Mouse (Mus musculus) urinary bladder, adult 2 months (tissue): ENCODE measurements around the gene Kif12. TPM values are rescaled to one million over a fixed set of nuclear protein-coding genes. Genes with fewer than 3 reads are reported as not detected.

ENCODE experiments used
- DNase-seq: peaks from one replicate; pipeline ENCODE4 v3.0.0; 2022; ENCODE audit warnings: low spot score
- polyA plus RNA-seq: library from polyadenylated mRNA; depleted of rRNA; stranded (reverse); fragments of >200 nt; gene quantifications from 2 replicates; pipeline ENCODE4 v1.2.3, GENCODE M21; 2012; rRNA removed

Kif12 gene
- polyA plus RNA-seq, 1 experiment: not detected

DNA sequence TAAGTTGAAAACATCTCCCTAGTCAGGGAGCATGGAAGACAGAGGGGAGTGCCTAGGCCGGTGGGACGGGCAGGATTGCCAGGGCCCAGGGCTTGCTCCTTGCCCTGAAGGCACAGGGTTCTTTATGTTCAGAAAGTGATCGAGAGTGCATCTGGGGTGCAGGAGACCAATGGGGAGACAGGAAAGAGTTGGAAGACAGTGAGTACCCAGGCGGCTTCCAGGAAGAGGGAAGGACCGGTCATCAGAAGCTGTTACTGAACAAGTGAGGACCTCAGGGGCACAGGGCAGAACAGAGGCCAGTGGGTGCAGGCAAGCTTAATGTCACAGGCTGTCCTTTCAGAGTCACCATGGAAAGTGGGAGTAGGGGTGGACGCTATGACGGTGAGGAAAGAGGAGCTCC is 13.7 kb downstream of the Kif12 start:
- DNase-seq: no peak

DNA sequence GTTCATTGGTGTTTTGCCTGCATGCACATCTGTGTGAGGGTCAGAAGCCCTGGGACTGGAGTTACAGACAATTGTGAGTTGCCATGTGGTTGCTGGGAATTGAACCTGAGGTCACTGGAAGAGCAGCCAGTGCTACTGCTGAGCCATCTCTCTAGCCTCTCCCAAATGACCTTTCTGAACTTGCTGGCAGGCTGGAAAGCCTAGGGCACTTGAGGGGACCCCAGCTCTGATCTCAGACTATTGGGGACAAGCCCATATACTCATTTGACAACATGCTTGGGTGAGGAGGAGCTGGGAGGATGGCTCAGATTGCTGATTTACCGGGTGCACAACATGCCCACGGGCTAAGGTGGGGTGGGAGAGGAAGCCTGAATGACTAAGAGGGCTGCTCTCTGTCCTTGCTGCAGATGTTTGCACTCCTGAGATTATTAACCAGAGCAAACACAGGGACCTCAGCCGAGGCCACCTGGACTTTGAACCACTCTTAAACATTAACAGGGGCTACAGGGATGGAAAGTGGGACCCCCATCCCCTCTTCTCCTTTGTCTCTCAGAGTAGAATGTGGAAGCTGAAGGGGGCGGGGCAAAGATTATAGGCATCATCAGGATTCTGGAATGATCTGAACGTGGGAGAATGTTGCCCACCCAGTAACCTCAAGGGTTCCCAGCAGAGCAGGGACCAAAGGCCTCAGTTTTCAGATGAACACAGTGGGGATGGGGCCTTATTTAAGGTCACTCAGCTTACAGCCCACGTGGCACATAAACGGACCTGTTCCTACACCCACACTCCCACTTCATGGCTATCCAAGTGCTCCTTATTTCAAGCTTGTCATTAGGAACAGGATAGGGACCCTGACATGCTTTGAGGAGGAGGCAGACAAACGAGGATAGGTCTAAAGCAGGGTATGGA is 15.0 kb downstream of the Kif12 start:
- no peak for DNase-seq

DNA sequence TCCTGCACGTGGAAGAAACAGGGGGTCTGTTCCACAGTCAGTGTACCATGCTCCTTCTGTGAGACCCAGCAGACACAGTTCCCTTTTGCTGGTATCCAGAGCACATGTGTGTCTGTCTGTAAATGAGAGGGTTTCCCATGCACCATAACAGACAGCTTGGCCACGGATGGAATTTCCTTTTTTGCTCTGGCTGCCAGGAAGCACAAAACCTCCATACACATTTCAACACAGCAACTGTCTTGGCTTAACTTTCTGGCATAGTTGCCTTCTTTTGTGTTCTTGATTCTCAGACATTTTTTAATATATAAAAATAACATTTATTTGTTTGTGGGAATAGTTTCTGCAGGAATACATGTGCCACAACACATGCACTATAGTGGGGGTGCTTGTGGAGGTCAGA is 16.3 kb downstream of the Kif12 start:
- DNase-seq: no peak

DNA sequence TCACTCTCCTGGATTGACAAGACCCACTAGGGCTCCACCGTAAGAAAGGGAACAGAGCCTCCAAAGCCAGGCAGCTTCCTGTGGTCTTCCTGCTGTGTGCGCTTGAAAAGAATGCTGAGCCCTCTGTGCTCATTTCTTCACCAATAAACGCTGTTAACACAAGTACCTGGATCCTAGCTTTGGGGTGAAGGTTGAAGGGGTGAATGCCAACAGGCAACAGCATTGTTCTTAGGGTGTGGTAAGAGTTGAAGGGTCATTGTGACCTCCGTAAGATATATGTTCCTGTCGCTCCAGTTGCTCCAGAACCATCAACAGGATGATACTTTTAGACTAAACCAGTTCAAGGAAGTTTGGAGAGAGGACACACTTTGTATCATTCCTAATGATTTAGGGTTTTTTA is 17.2 kb downstream of the Kif12 start, which contains the start of gene Ambp:
Gene Ambp (minus strand): TSS at position 101 of the 400 bp plus-strand sequence.
- no peak for DNase-seq

DNA sequence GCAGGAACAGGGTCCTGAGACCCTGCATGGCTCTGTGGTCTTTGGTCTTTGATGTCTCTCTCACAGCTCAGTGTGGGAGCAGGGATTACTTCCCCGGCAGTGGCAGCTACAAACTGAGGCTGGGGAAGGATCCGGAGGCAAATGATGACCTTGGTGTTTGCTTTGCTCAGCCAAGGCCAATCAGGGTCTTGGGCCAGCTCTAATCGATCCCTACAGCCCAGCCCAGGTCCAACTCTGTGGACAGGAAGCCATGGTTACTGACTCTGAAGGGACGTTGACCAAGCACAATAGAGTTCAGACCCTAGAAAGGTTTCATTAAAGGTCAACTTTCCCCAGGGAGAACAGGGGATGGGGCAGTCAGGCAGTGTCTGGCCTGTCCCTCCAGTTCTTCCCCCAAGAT is 17.9 kb downstream of the Kif12 start:
- DNase-seq: no peak

DNA sequence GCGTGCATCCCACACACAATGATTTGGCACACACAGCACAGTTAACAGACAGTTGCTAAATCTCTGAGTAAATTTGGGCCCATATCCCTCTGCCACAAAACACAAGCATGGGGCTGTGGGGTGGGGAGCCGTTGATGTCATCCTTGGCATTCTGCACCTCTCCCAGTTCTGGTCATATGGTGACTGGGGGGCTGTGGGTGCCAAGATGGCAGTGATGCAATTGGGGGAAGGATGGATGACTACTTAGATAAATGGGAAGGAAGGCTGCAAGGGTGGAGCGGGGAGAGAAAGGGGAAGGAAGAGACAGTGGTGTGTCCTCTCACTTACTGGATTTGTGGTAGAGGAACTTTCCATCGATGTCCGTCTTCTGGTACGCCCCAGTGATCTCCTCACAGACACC is 20.8 kb downstream of the Kif12 start:
- DNase-seq: no peak

DNA sequence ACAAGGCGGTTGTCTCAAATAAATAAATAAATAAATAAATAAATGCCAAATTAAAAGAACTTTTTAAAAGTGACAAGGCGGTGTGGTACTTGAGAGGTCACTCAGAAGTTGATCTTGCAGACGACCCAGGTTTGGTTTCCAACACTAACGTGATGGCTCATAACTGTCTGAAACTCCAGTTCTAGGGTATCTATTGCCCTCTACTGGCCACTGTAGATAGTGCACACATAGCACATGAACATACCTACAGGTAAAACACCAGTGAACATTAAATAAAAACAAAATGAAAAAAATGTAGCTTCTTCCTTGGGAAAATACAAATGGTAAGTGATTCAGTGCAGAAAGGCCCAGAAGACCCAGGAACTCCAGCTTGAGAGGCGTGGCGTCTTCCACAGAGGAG is 24.7 kb downstream of the Kif12 start:
- no peak for DNase-seq

DNA sequence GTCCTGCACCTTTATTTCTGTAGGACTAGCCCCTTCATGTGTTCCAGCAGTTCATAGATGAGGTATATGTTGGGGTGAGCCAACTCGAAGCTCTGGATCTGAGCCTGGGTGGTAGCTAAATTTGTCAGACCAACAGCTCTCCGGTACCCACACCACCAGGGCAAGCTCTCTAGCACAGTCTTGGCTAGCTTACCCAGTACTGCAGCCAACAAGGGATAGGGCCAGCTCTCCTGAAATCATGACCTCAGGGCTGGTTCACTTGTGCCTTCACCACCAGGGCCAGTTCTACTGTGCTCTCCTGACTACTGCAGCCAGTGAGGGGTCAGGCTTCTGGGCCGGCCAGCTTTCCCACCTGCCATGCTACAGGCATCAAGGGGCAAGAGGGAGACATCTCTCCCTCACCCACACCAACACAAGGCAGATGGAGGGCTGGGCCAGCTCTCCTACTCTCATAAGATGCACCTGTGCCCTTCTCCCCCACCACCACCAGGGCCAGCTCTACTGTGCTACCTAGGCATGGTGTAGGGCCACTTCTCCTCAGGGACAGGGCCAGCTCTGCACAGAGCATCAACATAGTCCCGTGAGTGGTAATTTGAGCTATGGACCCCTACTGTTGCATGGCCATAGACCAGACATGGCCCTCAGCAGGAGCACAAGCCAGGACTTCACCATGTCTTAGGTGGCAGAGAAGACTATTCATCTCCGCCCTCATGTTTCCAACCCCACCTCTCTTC is 41.9 kb downstream of the Kif12 start:
- DNase-seq: no peak

DNA sequence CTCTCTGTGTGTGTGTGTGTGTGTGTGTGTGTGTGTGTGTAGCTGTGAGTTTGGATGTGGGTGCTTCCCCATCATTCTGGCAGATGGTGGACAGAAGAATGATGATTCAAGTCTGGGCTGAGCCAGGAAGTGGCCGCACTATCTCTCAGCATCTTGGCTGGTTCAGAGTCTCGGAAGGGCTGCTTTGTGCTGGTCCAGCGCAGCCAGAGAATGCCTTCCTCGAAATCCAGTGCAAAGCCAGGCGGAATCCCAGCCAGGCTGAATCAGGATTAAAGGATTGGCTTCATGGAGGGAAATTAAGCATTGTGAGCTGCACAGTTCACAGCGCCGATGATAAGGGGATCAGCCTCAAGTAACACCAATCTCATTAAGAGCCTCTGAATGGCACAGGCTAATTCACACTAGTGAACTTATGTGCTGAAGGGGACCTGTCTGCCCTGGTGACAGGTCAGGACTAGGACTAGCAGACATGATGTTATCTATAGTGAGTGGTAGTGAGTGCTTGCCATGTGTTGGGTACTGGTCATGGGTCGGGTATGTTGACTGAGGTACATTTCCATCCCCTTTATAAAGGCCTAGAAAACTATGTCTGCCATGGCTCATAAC is 47.0 kb downstream of the Kif12 start:
- DNase-seq: no peak

DNA sequence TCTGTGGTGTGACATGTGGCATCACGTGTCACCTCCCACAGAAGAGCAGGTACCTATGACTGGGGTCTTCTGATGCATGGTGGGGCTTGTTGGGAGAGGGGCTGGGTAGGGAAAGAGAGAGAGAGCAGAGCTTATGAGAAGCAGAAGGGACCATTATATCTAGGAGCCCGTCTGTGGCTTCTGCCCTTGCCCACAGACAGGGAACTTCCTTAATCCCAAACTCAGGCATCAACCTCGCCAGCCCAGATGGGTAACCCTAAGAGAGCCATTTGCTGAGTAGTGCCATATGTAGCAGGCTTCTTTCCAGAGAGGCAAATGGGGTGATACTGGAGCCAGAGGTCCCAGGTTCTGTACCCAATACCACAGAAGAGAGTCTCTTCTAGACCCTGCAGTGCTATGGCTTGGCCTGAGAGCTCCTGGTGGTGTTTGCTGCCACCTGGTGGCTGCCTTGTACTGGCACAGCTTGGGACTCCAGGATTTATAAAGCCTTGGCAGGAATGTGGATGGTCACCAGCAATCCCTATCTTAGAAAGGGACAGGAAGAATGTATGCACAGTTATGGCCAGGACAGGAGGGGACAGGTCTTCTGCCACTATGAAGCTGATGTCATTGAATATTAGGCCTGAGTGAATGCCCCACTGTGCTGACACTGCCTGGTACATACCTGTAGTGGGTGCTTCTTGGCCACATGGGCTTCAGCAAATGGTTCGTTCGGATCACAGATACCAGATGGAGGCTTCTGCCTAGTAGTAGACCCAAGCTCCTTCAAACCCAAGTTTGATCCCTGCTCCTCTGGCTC is 53.1 kb downstream of the Kif12 start:
- peak; percentile 68 for DNase-seq

Other genes starting within 250 kb of the Kif12 start
- 3.0 TPM in 2 replicates for gene Zfp618, start 206.6 kb downstream of the Kif12 start, polyA plus RNA-seq
- 0.80 and 2.7 TPM in 2 replicates for gene Ambp, start 17.3 kb downstream of the Kif12 start, polyA plus RNA-seq
- 12.3 and 13.3 TPM in 2 replicates for gene Col27a1, start 41.9 kb upstream of the Kif12 start, polyA plus RNA-seq
- gene Orm1, start 172.4 kb upstream of the Kif12 start, polyA plus RNA-seq: 7.2 and 12.5 TPM in 2 replicates
- gene Orm3, start 184.0 kb upstream of the Kif12 start, polyA plus RNA-seq: 0.32 and 0.39 TPM in 2 replicates
- gene Orm2, start 190.3 kb upstream of the Kif12 start, polyA plus RNA-seq: 0.16 and 0.36 TPM in 2 replicates
- gene Akna, start 231.2 kb upstream of the Kif12 start, polyA plus RNA-seq: 1.8 and 3.5 TPM in 2 replicates